Mouse (Mus musculus) yolk sac, embryonic 10.5 days (tissue): ENCODE measurements at regions not wholly inside any gene's neighbourhood (a gene's known extent, or its start where the extent isn't known, plus 50 kb on each side); places are given as distances from the start of the nearest gene placed in this dataset.
"Not testable (repeated sequence)": the region's sequence is repeated elsewhere in the genome, so short reads cannot be mapped to it uniquely, and the experiment has no call there.

Experiments used
- DNase-seq: peaks from one replicate; pipeline ENCODE4 v3.0.0-alpha.2; 2017; ENCODE audit warnings: low spot score

- DNase-seq = no peak
Measured at GRCm38 (mm10) chr4:143055371-143055770, 157.4 kb downstream of the Prdm2 start.

DNA sequence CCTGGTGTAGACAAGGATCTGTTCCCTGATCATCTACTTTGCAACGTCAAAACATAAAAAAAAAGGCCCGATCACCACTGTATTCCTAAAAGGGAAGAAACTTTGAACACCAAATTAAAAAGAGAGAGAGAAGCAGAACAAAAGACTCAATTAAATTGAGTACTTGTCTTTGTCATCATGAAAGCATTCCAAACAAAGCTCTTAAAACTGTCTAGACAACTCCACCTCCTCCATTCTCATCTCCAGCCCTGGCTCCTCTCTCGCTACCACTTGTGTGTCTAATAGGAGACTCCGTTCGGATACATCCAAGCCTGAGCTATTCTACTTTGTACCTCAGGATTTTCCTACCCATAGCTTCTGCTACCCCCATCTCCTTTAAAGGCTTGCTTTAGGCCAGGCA lies 159.8 kb downstream of the Prdm2 start:
- no peak for DNase-seq

GRCm38 (mm10) chr4:143051205-143051604 lies 161.6 kb downstream of the Prdm2 start:
- no peak for DNase-seq

DNA sequence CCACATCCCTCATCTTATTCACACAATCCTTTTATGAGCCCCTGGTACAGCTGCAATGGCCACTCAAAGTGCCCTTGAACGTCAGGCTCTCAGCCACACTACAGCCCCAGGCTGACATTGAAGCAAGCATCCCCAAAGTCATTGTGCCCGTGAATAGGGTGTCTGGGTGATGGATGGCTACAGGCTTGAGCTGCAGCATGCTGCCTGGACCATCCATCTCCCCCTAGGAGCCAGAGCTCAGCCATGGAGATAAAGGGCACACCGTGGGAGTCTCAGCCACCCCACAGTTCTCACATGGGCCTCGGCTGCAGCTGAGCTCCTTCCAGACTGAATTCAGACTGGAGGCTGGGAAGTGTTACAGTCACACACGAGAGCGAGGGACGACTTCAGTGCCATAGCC lies 167.6 kb downstream of the Prdm2 start:
- DNase-seq = no peak

- DNase-seq = no peak
Measured at GRCm38 (mm10) chr4:143042806-143043205, 170.0 kb downstream of the Prdm2 start.

- no peak for DNase-seq
Measured at GRCm38 (mm10) chr4:143038626-143039025, 174.2 kb downstream of the Prdm2 start.

- no peak for DNase-seq
Measured at GRCm38 (mm10) chr4:143036704-143037103, 176.1 kb downstream of the Prdm2 start.

DNA sequence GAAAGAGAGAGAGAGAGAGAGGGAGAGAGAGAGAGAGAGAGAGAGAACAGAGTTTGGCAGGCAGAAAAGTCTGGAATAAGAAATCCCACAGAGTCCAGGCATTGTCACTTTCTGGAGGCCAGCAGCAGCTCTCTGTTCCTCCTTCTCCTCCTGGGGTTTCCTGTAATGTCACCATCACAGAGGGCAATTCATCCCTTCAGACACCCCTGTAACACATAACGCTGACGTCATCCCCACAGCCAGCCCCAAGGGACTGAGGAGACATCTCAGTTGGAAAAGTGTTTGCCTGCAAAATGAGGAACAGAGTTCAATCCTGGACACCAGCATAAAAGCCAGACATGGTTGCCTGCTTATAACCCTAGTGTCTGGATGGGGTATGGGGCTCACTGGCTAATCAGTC lies 177.7 kb downstream of the Prdm2 start:
- not testable (repeated sequence) for DNase-seq

- not testable (repeated sequence) for DNase-seq
Measured at GRCm38 (mm10) chr4:143034324-143034723, 178.5 kb downstream of the Prdm2 start.

GRCm38 (mm10) chr4:143029813-143030212 lies 183.0 kb downstream of the Prdm2 start:
- not testable (repeated sequence) for DNase-seq

- peak; percentile 41 for DNase-seq
Measured at GRCm38 (mm10) chr4:143027292-143027691, 185.5 kb downstream of the Prdm2 start.

DNA sequence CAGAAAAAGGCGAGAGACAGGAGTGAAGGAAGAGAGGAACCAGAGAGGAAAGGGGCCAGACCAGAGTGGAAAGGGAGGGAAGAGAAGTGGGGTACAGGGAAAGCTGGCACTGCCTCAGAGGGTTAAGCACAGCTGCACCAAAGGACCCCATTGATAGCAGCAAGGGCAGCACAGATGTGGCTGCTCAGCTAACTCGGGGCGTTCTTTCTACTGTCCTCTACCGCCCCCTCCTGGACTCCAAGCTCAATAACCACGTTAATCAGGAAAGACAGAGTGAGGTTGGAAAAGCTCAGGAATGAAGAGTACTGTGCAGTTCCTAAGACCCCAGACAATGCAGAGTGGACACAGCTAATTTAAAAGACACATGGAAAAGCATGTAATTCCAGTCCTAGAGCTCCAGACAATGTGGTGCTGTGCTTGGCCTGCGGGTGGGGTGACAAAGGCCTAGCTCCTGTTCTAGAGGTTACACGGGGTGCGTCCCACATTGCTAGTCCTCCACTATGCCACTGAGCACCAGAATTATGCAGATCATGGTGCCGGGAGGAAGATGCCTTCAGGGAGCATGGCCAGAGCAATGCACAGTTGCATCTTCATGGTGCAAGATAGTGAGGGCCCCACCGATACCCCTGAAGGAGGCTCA lies 191.4 kb downstream of the Prdm2 start:
- peak; percentile 16 for DNase-seq

- DNase-seq = no peak
Measured at GRCm38 (mm10) chr4:143020658-143021057, 192.1 kb downstream of the Prdm2 start.

DNA sequence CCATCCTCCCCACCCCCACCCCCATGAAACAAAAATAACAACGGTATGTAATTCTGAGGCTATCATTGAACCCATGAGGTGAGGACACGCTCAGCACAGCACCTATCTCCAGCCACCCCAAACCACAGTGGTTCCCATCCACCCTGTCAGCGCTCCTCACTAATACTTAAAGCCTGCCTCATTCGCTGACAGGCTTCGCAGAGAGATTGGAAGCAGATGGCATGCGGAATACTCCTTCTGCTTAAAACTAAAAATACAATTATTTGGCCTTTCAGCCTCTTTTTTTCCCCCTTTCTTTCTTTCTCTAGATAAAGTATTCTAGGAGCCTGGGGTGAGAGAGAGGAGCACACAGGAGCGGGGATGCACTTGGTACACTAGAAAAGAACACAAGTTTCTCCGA lies 199.9 kb downstream of the Prdm2 start:
- DNase-seq = no peak

- DNase-seq = no peak
Measured at GRCm38 (mm10) chr4:143001961-143002360, 210.8 kb downstream of the Prdm2 start.

GRCm38 (mm10) chr4:143001486-143001885 lies 211.3 kb downstream of the Prdm2 start:
- no peak for DNase-seq

DNA sequence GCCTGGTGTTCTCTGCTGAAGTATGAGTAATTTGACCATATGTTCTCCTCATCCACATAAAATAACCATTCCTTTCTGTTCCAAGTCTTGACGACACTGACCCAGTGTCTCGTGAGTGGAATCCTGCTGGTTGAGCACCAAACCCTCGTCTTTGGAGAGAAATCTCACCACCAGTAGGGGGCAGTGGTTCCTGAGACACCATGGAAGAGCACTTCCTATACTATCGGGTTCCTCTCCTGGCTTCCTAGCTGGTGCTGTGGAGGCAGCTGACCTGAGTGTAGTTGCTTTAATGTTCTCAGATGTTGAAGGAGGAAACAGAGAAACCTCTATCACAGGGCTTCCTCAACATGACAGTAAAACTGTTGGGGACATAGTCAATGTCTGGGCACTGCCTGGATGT lies 216.4 kb downstream of the Prdm2 start:
- DNase-seq = no peak

GRCm38 (mm10) chr4:142991401-142991800 lies 221.4 kb downstream of the Prdm2 start:
- DNase-seq = no peak

- DNase-seq = peak; percentile 10
Measured at GRCm38 (mm10) chr4:142989175-142989574, 223.6 kb downstream of the Prdm2 start.

GRCm38 (mm10) chr4:142983295-142983624 lies 229.5 kb downstream of the Prdm2 start:
- DNase-seq = no peak

DNA sequence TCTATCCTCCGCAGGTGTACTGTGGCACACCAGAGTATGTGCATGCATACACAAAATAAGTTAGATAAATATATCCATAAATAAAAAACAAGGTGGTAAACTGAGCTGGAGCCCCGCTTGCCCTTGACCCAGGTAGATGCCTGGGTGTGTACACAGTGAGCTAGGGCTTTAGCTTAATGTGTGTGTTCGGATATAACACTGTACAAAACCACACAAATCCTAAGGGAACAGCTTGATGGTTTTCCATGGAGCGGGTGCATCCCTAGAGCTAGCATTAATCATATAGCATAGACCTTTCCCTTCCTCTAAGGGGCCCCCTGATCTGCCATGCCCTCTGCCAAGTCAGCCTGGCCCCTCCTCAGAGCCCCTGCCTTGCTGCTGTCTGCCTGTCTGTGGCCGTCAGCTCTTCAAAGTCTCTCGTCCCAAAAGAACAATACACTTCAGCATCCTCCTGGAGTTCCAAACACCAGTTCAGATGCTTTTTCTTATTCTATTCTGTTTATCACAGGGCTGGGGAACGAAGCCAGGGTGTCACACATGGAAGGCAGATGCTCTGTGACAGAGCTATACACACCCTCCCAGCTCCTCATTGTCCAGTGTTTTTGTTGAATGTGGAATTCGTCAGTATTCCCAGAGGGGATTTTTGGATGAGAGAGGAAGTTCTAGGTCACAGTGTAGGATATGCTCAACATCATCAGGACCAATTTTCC lies 230.1 kb downstream of the Prdm2 start:
- DNase-seq = no peak

- no peak for DNase-seq
Measured at GRCm38 (mm10) chr4:142975620-142976019, 237.2 kb downstream of the Prdm2 start.

DNA sequence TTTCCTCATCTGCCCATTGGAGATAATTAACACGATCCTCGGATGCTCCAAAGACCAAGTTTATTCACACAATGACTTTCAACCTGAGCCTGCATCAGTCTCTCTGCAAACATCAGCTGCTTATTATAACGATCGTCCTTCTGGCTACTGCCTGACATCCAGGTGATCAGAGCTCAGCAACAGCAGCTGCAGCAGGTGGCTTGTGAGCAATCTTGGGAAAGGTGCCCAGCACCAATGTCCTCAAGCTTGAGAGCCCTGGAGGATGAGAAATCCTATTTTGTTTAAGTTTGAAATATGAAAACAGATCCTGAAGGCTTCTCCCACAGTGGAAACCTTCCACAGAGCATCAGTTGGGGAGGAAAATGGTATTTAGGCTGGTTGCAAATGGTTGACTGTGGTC lies 242.8 kb downstream of the Prdm2 start:
- DNase-seq = no peak

GRCm38 (mm10) chr4:142967604-142968003 lies 245.2 kb downstream of the Prdm2 start:
- DNase-seq = no peak
